Mouse (Mus musculus) stomach, embryonic 15.5 days (tissue): ENCODE data around the gene Nek6. TPM values are rescaled to one million over a fixed set of nuclear protein-coding genes. Genes with fewer than 3 reads are reported as not detected.
A peak's percentile ranks its signal among the peaks of the same experiment; 100 is the strongest.

Source experiments
- ATAC-seq: fragments of 200-750 bp; cut with Nextera tagmentation; 2 replicates; pipeline ENCODE4 v1.8.0; 2017; ENCODE audit warnings: low read depth, moderate number of reproducible peaks, moderate TSS enrichment; ENCODE audit not compliant: insufficient read depth, low FRiP score
- H3K27ac ChIP-seq: fragments of 300-500 bp; sonication (generic); 2 replicates; pipeline ENCODE4 v1.5.1; 2015; ENCODE audit warnings: mild to moderate bottlenecking, inconsistent platforms
- H3K27me3 ChIP-seq: fragments of 300-500 bp; sonication (generic); replicated peaks from 2 replicates; pipeline ENCODE4 v1.6.1; 2015; ENCODE audit warnings: inconsistent platforms
- H3K36me3 ChIP-seq: fragments of 300-500 bp; sonication (generic); 2 replicates; pipeline ENCODE4 v1.6.1; 2015; ENCODE audit warnings: inconsistent platforms
- H3K4me1 ChIP-seq: fragments of 300-500 bp; sonication (generic); 2 replicates; pipeline ENCODE4 v1.6.1; 2015; ENCODE audit warnings: inconsistent platforms
- H3K4me2 ChIP-seq: fragments of 300-500 bp; sonication (generic); 2 replicates; pipeline ENCODE4 v1.6.1; 2015; ENCODE audit warnings: mild to moderate bottlenecking, inconsistent platforms
- H3K4me3 ChIP-seq: fragments of 300-500 bp; sonication (generic); replicated peaks from 2 replicates; pipeline ENCODE4 v1.5.1; 2015; ENCODE audit warnings: inconsistent platforms
- H3K9ac ChIP-seq: fragments of 300-500 bp; sonication (generic); 2 replicates; pipeline ENCODE4 v1.6.1; 2015; ENCODE audit warnings: inconsistent platforms
- H3K9me3 ChIP-seq: fragments of 300-500 bp; sonication (generic); 2 replicates; pipeline ENCODE4 v1.6.1; 2016; ENCODE audit warnings: inconsistent platforms
- WGBS: fragments of 180-500 bp; shearing (Covaris S2); methylation state at CpG from one replicate; pipeline ENCODE4 v1.1.7; 2015; 5-methylcytosine and 5-hydroxymethylcytosine counted together
- polyA plus RNA-seq: library from polyadenylated mRNA; unstranded; fragments of >200 nt; fragmentation: Nextera tagmentation; extraction: Ambion mirVana; gene quantifications from 2 replicates; pipeline ENCODE4 v1.2.1, GENCODE M21; 2015

Gene Nek6
- polyA plus RNA-seq, 1 experiment from 2014 or later: 109 TPM

- 77% methylated on average over 17 of the region's 17 CpGs for WGBS
- Histone ChIP-seq H3K9ac (no peak overlapping the region), H3K4me3 (no peak overlapping the region), H3K9me3 (no peaks in the 10 kb centered on the region), H3K27me3 (no peaks in the 10 kb centered on the region), H3K27ac (no peak overlapping the region), H3K4me2 (no peak overlapping the region), H3K36me3 (peaks cover 21% of the 10 kb centered on the region), H3K4me1 (no peaks in the 10 kb centered on the region)
- ATAC-seq: no peak
These were observed 49.1 kb downstream of the Nek6 start for GRCm38 (mm10) chr2:38560296-38561227.

- Histone ChIP-seq H3K27me3 (no peaks in the 10 kb centered on the region), H3K9me3 (no peaks in the 10 kb centered on the region), H3K4me1 (no peaks in the 10 kb centered on the region), H3K4me3 (no peak overlapping the region), H3K9ac (no peak overlapping the region), H3K36me3 (peaks cover 28% of the 10 kb centered on the region), H3K27ac (no peak overlapping the region), H3K4me2 (no peak overlapping the region)
- WGBS: 78% methylated on average over 4 of the region's 4 CpGs
- no peak for ATAC-seq
These were observed 51.2 kb downstream of the Nek6 start for GRCm38 (mm10) chr2:38562596-38562995.

GRCm38 (mm10) chr2:38571971-38572601 lies 60.6 kb downstream of the Nek6 start:
- Histone ChIP-seq H3K9ac (no peak overlapping the region), H3K36me3 (peaks cover 34% of the 10 kb centered on the region), H3K27ac (no peak overlapping the region), H3K27me3 (no peaks in the 10 kb centered on the region), H3K4me3 (no peak overlapping the region), H3K4me2 (no peak overlapping the region), H3K9me3 (no peaks in the 10 kb centered on the region), H3K4me1 (no peaks in the 10 kb centered on the region)
- ATAC-seq: no peak
- 86% methylated on average over 23 of the region's 23 CpGs for WGBS

DNA sequence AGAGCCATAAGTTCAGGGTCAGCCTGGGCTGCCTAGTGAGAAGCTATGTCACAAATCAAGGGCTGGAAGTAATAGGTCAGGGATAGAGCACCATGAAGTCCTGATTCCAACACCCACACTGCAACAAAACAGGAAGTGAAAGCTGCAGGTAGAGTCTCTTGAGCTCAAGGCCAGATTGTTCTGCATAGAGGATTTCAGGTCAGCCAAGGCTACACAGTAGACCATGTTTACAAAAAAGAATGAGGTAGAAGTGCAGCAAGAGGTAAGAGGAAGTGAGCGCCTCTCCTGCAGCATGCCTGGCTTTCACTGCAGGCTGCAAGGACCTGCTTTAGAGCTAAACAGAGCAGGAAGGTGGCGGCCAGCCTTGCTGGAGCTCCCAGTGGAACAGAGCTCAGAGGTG lies 63.3 kb downstream of the Nek6 start:
- Histone ChIP-seq H3K4me1 (0 out of 2 replicates have a peak, but pooled peaks cover 2% of the 10 kb centered on the region), H3K4me2 (no peak overlapping the region), H3K9ac (no peak overlapping the region), H3K4me3 (no peak overlapping the region), H3K27me3 (no peaks in the 10 kb centered on the region), H3K36me3 (peaks cover 26% of the 10 kb centered on the region), H3K9me3 (no peaks in the 10 kb centered on the region), H3K27ac (no peak overlapping the region)
- 59% methylated on average over 2 of the region's 2 CpGs for WGBS
- ATAC-seq: no peak

GRCm38 (mm10) chr2:38578602-38579521 lies 67.4 kb downstream of the Nek6 start:
- no peaks in the 10 kb centered on the region for H3K27me3 ChIP-seq
- H3K4me3 ChIP-seq: no peak overlapping the region
- 0 out of 2 replicates have a peak, but pooled peaks cover 2% of the 10 kb centered on the region for H3K4me1 ChIP-seq
- peaks cover 26% of the 10 kb centered on the region for H3K36me3 ChIP-seq
- H3K9ac ChIP-seq: no peak overlapping the region
- H3K27ac ChIP-seq: peak overlapping the region; percentile 26; the same call in 1 of the 2 replicates
- WGBS: 53% methylated on average over 13 of the region's 13 CpGs
- ATAC-seq: no peak; the same call in 1 of the 2 replicates
- H3K4me2 ChIP-seq: no peak overlapping the region
- no peaks in the 10 kb centered on the region for H3K9me3 ChIP-seq

DNA sequence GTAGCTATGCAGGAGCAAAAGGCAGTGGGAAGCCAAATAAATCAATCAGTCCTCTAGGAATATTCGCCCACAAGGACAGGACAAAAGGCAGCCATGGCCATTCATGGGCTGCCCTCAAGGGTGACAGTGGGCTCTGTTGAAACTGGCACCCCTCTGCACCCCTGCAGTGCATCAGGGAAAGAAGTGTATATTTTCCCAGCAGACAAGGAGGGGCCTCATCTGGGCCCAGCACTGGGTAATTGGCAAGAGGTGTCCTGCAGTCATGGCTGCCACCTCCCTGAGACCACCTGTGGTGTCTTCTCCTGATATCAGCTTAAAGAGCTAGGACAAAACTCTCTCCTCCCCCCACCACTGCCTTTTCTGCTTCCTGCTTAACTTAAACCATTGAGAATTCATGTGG lies 68.1 kb downstream of the Nek6 start:
- Histone ChIP-seq H3K36me3 (peaks cover 22% of the 10 kb centered on the region), H3K9ac (no peak overlapping the region), H3K9me3 (no peaks in the 10 kb centered on the region), H3K4me3 (no peak overlapping the region), H3K4me2 (no peak overlapping the region), H3K27ac (peak overlapping the region; percentile 26; the same call in 1 of the 2 replicates), H3K27me3 (no peaks in the 10 kb centered on the region), H3K4me1 (0 out of 2 replicates have a peak, but pooled peaks cover 2% of the 10 kb centered on the region)
- no peak for ATAC-seq
- WGBS: 61% methylated on average over 1 of the region's 1 CpGs

DNA sequence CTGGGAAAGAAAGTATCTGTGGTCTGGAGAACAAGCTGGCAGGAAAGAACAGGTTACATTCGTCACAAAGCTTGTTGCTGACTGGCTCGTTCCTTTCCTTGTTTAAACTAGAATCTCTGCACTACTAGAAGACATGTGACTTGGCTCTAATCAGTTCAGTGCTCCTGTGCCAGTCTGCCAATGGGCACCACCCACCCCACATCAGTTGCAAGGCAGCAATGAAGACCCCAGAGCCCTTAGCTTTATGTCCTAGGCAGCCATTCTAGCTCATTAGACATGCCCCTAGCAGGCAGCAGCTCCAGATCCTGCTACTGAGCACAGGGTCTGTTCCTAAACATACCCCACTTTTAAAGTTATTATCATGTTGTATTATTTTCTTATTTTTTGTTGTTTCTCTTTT lies 72.5 kb downstream of the Nek6 start:
- 64% methylated on average over 2 of the region's 2 CpGs for WGBS
- H3K27me3 ChIP-seq: no peaks in the 10 kb centered on the region
- H3K9me3 ChIP-seq: no peaks in the 10 kb centered on the region
- no peak for ATAC-seq
- H3K27ac ChIP-seq: no peak overlapping the region
- peaks cover 32% of the 10 kb centered on the region for H3K36me3 ChIP-seq
- H3K9ac ChIP-seq: no peak overlapping the region
- no peak overlapping the region for H3K4me3 ChIP-seq
- H3K4me2 ChIP-seq: no peak overlapping the region
- 0 out of 2 replicates have a peak, but pooled peaks cover 2% of the 10 kb centered on the region for H3K4me1 ChIP-seq

DNA sequence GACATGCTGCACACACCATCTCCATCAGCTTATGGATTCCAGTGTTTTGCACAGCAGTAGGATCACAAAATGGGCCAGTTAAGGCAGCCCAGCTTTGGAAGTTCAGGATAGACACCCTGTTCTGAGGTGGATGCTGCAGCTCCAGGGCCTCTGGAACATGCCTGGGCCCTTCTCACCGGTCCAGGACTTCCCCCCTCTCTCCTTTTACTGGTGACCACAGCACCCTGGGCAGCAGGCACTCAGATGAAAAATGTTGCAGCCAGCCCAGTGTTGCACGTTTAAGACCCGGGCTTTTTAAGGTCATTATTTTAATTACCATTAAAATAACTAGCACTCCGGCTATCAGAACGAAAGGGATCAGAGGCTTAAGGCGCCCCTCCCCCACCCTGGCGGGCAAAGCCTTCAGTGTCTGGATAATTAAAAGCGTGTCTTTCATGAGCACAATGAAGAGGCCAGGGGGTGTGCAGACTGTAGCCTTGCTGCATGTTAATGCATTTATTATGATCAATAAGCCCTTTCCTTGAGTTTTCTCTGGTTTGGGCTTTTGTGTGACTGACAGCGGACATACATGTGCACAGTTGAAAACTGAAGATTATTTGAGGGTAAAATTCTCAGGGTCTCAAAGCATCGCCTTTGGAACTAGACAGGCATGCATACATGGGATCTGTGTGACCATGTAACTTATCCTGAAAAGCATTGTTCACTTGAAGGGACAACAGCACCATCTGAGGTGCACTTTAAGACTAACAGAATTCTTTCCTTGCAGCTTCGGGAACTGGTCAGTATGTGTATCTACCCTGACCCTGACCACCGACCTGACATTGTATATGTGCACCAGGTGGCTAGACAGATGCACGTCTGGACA lies 73.3 kb downstream of the Nek6 start:
- no peaks in the 10 kb centered on the region for H3K27me3 ChIP-seq
- H3K9me3 ChIP-seq: no peaks in the 10 kb centered on the region
- no peak overlapping the region for H3K4me2 ChIP-seq
- no peaks in the 10 kb centered on the region for H3K4me1 ChIP-seq
- H3K9ac ChIP-seq: no peak overlapping the region
- ATAC-seq: no peak
- H3K27ac ChIP-seq: no peak overlapping the region
- 59% methylated on average over 13 of the region's 13 CpGs for WGBS
- peaks cover 35% of the 10 kb centered on the region for H3K36me3 ChIP-seq
- H3K4me3 ChIP-seq: no peak overlapping the region

DNA sequence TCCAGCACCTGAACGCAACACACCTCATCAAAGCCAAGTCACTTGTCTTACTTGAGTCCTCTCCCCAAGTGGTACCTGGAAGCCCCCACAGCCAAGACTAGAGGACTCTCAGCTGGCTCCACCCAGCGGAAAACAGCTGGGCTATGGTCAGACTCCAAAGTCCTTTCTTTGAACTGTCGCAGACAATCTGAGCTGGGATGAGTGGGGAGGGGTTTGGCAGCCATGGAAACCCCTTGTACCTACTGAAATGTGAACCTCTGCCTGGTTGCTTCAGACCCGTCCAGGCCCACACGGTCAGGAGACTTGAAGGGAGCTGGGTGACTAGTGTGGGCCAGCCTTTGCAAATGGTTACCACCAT lies 73.9 kb downstream of the Nek6 start:
- no peak overlapping the region for H3K9ac ChIP-seq
- peaks cover 35% of the 10 kb centered on the region for H3K36me3 ChIP-seq
- 47% methylated on average over 5 of the region's 5 CpGs for WGBS
- H3K27me3 ChIP-seq: no peaks in the 10 kb centered on the region
- no peak overlapping the region for H3K4me3 ChIP-seq
- no peaks in the 10 kb centered on the region for H3K9me3 ChIP-seq
- H3K4me1 ChIP-seq: no peaks in the 10 kb centered on the region
- H3K4me2 ChIP-seq: no peak overlapping the region
- no peak for ATAC-seq
- H3K27ac ChIP-seq: no peak overlapping the region

DNA sequence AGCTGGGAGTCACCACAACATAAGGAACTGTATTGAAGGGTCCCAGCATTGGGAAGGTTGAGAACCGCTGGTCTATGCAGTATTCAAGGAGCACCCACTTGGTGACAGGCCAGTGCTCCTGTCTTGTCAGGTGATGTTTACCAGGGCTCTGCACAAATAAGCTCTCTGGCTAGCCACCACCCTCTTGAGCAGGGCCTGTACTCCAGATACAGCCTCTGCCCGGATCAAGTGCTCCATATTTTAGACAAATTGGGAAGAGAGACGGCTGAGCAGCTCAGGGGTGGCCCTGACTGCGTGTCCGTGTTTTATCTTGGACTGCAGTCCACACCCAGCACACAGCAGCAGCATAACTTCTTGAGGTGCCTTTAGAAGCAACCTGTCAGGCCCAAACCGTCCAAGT lies 75.3 kb downstream of the Nek6 start:
- peaks cover 33% of the 10 kb centered on the region for H3K36me3 ChIP-seq

More for the DNA sequence above, 75.3 kb downstream of the Nek6 start:
- no peak for ATAC-seq
- Histone ChIP-seq H3K4me3 (no peak overlapping the region), H3K4me1 (no peaks in the 10 kb centered on the region), H3K27me3 (no peaks in the 10 kb centered on the region), H3K4me2 (no peak overlapping the region), H3K9ac (no peak overlapping the region), H3K9me3 (no peaks in the 10 kb centered on the region), H3K27ac (no peak overlapping the region)
- WGBS: 70% methylated on average over 6 of the region's 6 CpGs
